In genomic region chr11:69412548-69412947, GRCm38 (mm10) we compare ENCODE assay signal across 8 mouse cellular contexts. TPM values are rescaled to one million over a fixed set of nuclear protein-coding genes. Genes with fewer than 3 reads are reported as not detected.
DNase-seq lines count a peak whose midpoint lies in the region; ATAC-seq and TF ChIP-seq lines count a peak whose summit lies in the region.

No protein-coding gene starts in this region.

- 52% methylated on average over 7 of the region's 7 CpGs for WGBS in kidney, embryonic 16.5 days
- 65% methylated on average over 7 of the region's 7 CpGs for WGBS in embryonic facial prominence, embryonic 10.5 days
- WGBS in hindbrain, postnatal 0 days, result 51% methylated on average over 7 of the region's 7 CpGs
- WGBS in midbrain, postnatal 0 days, result 54% methylated on average over 7 of the region's 7 CpGs

- peak overlapping the region; percentile 68; the same call in 1 of the 2 replicates for H3K4me3 ChIP-seq in kidney, embryonic 16.5 days (ENCODE audit: low read length)
- peak overlapping the region; percentile 93 for H3K4me3 ChIP-seq in embryonic facial prominence, embryonic 10.5 days
- peak overlapping the region; percentile 67 for H3K4me3 ChIP-seq in hindbrain, postnatal 0 days (ENCODE audit: low read length)
- H3K4me3 ChIP-seq in midbrain, postnatal 0 days (ENCODE audit: low read depth, low read length), result peak overlapping the region; percentile 71; the same call in 1 of the 2 replicates

- peaks cover under 1% of the 10 kb centered on the region for H3K36me3 ChIP-seq in kidney, embryonic 16.5 days (ENCODE audit: insufficient read depth, low read length)
- peaks cover 34% of the 10 kb centered on the region for H3K36me3 ChIP-seq in embryonic facial prominence, embryonic 10.5 days (replicated peaks)
- 0 out of 2 replicates have a peak, but pooled peaks cover 2% of the 10 kb centered on the region for H3K36me3 ChIP-seq in hindbrain, postnatal 0 days (ENCODE audit: insufficient read depth, low read length)
- peaks cover 10% of the 10 kb centered on the region for H3K36me3 ChIP-seq in midbrain, postnatal 0 days (ENCODE audit: insufficient read depth, low read length)

- H3K4me2 ChIP-seq in kidney, embryonic 16.5 days (replicated peaks; ENCODE audit: low read depth, low read length), result peak overlapping the region; percentile 97
- peak overlapping the region; percentile 98 for H3K4me2 ChIP-seq in hindbrain, postnatal 0 days (ENCODE audit: low read depth, low read length)
- peak overlapping the region; percentile 94 for H3K4me2 ChIP-seq in midbrain, postnatal 0 days (ENCODE audit: low read depth, low read length, poor library complexity, severe bottlenecking)

- no peak for DNase-seq in kidney, adult 9 months
- DNase-seq in embryonic facial prominence, embryonic 10.5 days (ENCODE audit: low spot score), result no peak
- DNase-seq in hindbrain, postnatal 0 days (ENCODE audit: low spot score), result no peak
- no peak for DNase-seq in midbrain, postnatal 0 days (ENCODE audit: low spot score)
- no peak for DNase-seq in retina, embryonic 14.5 days (ENCODE audit: low spot score)
- DNase-seq in embryo, embryonic 9.5 days (ENCODE audit: extremely low spot score), result no peak
- no peak for DNase-seq in kidney, postnatal 36 days

- no peak for ATAC-seq in kidney, embryonic 16.5 days (ENCODE audit: low FRiP score, low TSS enrichment)
- no peak for ATAC-seq in hindbrain, postnatal 0 days
- ATAC-seq in midbrain, postnatal 0 days (ENCODE audit: low FRiP score), result no peak

- H3K9ac ChIP-seq in kidney, embryonic 16.5 days (replicated peaks; ENCODE audit: low read length), result 0 out of 2 replicates have a peak overlapping the region, but pooled peaks have one; percentile 1
- H3K9ac ChIP-seq in hindbrain, postnatal 0 days (replicated peaks; ENCODE audit: low read length), result peak overlapping the region; percentile 14
- peak overlapping the region; percentile 98 for H3K9ac ChIP-seq in midbrain, postnatal 0 days (replicated peaks; ENCODE audit: low read length, poor library complexity, severe bottlenecking)

- H3K4me1 ChIP-seq in kidney, embryonic 16.5 days (ENCODE audit: insufficient read depth, low read length), result peaks cover 55% of the 10 kb centered on the region
- H3K4me1 ChIP-seq in embryonic facial prominence, embryonic 10.5 days, result peaks cover 94% of the 10 kb centered on the region
- H3K4me1 ChIP-seq in hindbrain, postnatal 0 days (ENCODE audit: insufficient read depth, low read length), result peaks cover 44% of the 10 kb centered on the region
- peaks cover 35% of the 10 kb centered on the region for H3K4me1 ChIP-seq in midbrain, postnatal 0 days (ENCODE audit: insufficient read depth, low read length)

- no peak overlapping the region; the same call in 1 of the 2 replicates for H3K27ac ChIP-seq in kidney, embryonic 16.5 days (ENCODE audit: low read length)
- H3K27ac ChIP-seq in embryonic facial prominence, embryonic 10.5 days (replicated peaks), result peak overlapping the region; percentile 99
- H3K27ac ChIP-seq in hindbrain, postnatal 0 days, result peak overlapping the region; percentile 99; the same call in 1 of the 2 replicates
- peak overlapping the region; percentile 57 for H3K27ac ChIP-seq in midbrain, postnatal 0 days (ENCODE audit: low read depth, low read length)

- no peaks in the 10 kb centered on the region for H3K9me3 ChIP-seq in kidney, embryonic 16.5 days (ENCODE audit: low read length)
- H3K9me3 ChIP-seq in embryonic facial prominence, embryonic 10.5 days, result no peaks in the 10 kb centered on the region
- H3K9me3 ChIP-seq in hindbrain, postnatal 0 days (ENCODE audit: low read length), result no peaks in the 10 kb centered on the region
- H3K9me3 ChIP-seq in midbrain, postnatal 0 days (ENCODE audit: low read length), result no peaks in the 10 kb centered on the region

- TF ChIP-seq CTCF in hindbrain, postnatal 0 days (IDR thresholded peaks at IDR 0.05; ENCODE audit: low read depth), result no peak
- no peak for TF ChIP-seq CTCF in midbrain, postnatal 0 days (IDR thresholded peaks at IDR 0.05)

- H3K27me3 ChIP-seq in kidney, embryonic 16.5 days (ENCODE audit: insufficient read depth, low read length), result no peaks in the 10 kb centered on the region
- H3K27me3 ChIP-seq in embryonic facial prominence, embryonic 10.5 days (replicated peaks; ENCODE audit: low read depth, poor library complexity, severe bottlenecking), result no peaks in the 10 kb centered on the region
- H3K27me3 ChIP-seq in hindbrain, postnatal 0 days (ENCODE audit: insufficient read depth, low read length), result no peaks in the 10 kb centered on the region
- H3K27me3 ChIP-seq in midbrain, postnatal 0 days (ENCODE audit: insufficient read depth, low read length), result no peaks in the 10 kb centered on the region

RNA-seq across cellular contexts. Expression of gene Kdm6b, which starts 0.9 kb away (rescaled TPM):
- 26.0 and 31.3 TPM in 2 replicates for polyA plus RNA-seq in kidney, embryonic 16.5 days (2015; fragmentation: Nextera tagmentation; extraction: Ambion mirVana)
- 39.8 and 39.9 TPM in 2 replicates for polyA plus RNA-seq in embryonic facial prominence, embryonic 10.5 days (2016; fragmentation: Nextera tagmentation; extraction: Ambion mirVana)
- 8.0 and 10.5 TPM in 2 replicates for total RNA-seq in hindbrain, postnatal 0 days (2014; rRNA removed)
- 20.5 and 22.3 TPM in 2 replicates for polyA plus RNA-seq in hindbrain, postnatal 0 days (2015; fragmentation: Nextera tagmentation; extraction: Ambion mirVana)
- total RNA-seq in midbrain, postnatal 0 days (2014; rRNA removed), result 12.1 and 14.5 TPM in 2 replicates
- polyA plus RNA-seq in midbrain, postnatal 0 days (2015; fragmentation: Nextera tagmentation; extraction: Ambion mirVana), result 18.9 and 22.7 TPM in 2 replicates

RNA-seq across cellular contexts. Expression of gene Tmem88, which starts 14.5 kb away (rescaled TPM):
- polyA plus RNA-seq in kidney, embryonic 16.5 days (2015; fragmentation: Nextera tagmentation; extraction: Ambion mirVana), result 46.5 and 47.7 TPM in 2 replicates
- polyA plus RNA-seq in embryonic facial prominence, embryonic 10.5 days (2016; fragmentation: Nextera tagmentation; extraction: Ambion mirVana), result 19.8 and 23.1 TPM in 2 replicates
- total RNA-seq in hindbrain, postnatal 0 days (2014; rRNA removed), result 3.8 and 4.3 TPM in 2 replicates
- polyA plus RNA-seq in hindbrain, postnatal 0 days (2015; fragmentation: Nextera tagmentation; extraction: Ambion mirVana), result 8.7 and 9.5 TPM in 2 replicates
- total RNA-seq in midbrain, postnatal 0 days (2014; rRNA removed), result 4.4 and 5.7 TPM in 2 replicates
- 5.8 and 6.3 TPM in 2 replicates for polyA plus RNA-seq in midbrain, postnatal 0 days (2015; fragmentation: Nextera tagmentation; extraction: Ambion mirVana)

RNA-seq across cellular contexts. Expression of gene Cyb5d1, which starts 17.1 kb away (rescaled TPM):
- 34.0 and 37.3 TPM in 2 replicates for polyA plus RNA-seq in kidney, embryonic 16.5 days (2015; fragmentation: Nextera tagmentation; extraction: Ambion mirVana)
- 49.3 and 50.2 TPM in 2 replicates for polyA plus RNA-seq in embryonic facial prominence, embryonic 10.5 days (2016; fragmentation: Nextera tagmentation; extraction: Ambion mirVana)
- total RNA-seq in hindbrain, postnatal 0 days (2014; rRNA removed), result 21.8 and 26.9 TPM in 2 replicates
- 18.5 and 22.2 TPM in 2 replicates for polyA plus RNA-seq in hindbrain, postnatal 0 days (2015; fragmentation: Nextera tagmentation; extraction: Ambion mirVana)
- total RNA-seq in midbrain, postnatal 0 days (2014; rRNA removed), result 16.5 and 22.6 TPM in 2 replicates
- 18.2 and 18.8 TPM in 2 replicates for polyA plus RNA-seq in midbrain, postnatal 0 days (2015; fragmentation: Nextera tagmentation; extraction: Ambion mirVana)

RNA-seq across cellular contexts. Expression of gene Naa38, which starts 17.3 kb away (rescaled TPM):
- 142 and 150 TPM in 2 replicates for polyA plus RNA-seq in kidney, embryonic 16.5 days (2015; fragmentation: Nextera tagmentation; extraction: Ambion mirVana)
- polyA plus RNA-seq in embryonic facial prominence, embryonic 10.5 days (2016; fragmentation: Nextera tagmentation; extraction: Ambion mirVana), result 136 and 137 TPM in 2 replicates
- 77.1 and 99.0 TPM in 2 replicates for total RNA-seq in hindbrain, postnatal 0 days (2014; rRNA removed)
- polyA plus RNA-seq in hindbrain, postnatal 0 days (2015; fragmentation: Nextera tagmentation; extraction: Ambion mirVana), result 162 and 163 TPM in 2 replicates
- total RNA-seq in midbrain, postnatal 0 days (2014; rRNA removed), result 32.6 and 95.9 TPM in 2 replicates
- 120 and 147 TPM in 2 replicates for polyA plus RNA-seq in midbrain, postnatal 0 days (2015; fragmentation: Nextera tagmentation; extraction: Ambion mirVana)

RNA-seq across cellular contexts. Expression of gene Chd3, which starts 43.3 kb away (rescaled TPM):
- polyA plus RNA-seq in kidney, embryonic 16.5 days (2015; fragmentation: Nextera tagmentation; extraction: Ambion mirVana), result 58.6 and 67.2 TPM in 2 replicates
- polyA plus RNA-seq in embryonic facial prominence, embryonic 10.5 days (2016; fragmentation: Nextera tagmentation; extraction: Ambion mirVana), result 46.2 and 55.9 TPM in 2 replicates
- total RNA-seq in hindbrain, postnatal 0 days (2014; rRNA removed), result 252 and 255 TPM in 2 replicates
- 46.6 and 49.7 TPM in 2 replicates for polyA plus RNA-seq in hindbrain, postnatal 0 days (2015; fragmentation: Nextera tagmentation; extraction: Ambion mirVana)
- 284 and 298 TPM in 2 replicates for total RNA-seq in midbrain, postnatal 0 days (2014; rRNA removed)
- 51.6 and 58.9 TPM in 2 replicates for polyA plus RNA-seq in midbrain, postnatal 0 days (2015; fragmentation: Nextera tagmentation; extraction: Ambion mirVana)

Comparison
In these comparisons a context has a peak if more than half of its experiments do, and no peak if none do; other contexts are left out.
1. H3K9ac ChIP-seq: peak in every context shown above with its lines; median percentile 98 in midbrain, postnatal 0 days; 14 in hindbrain, postnatal 0 days; 1 in kidney, embryonic 16.5 days.